Mouse (Mus musculus) lung, adult 2 months (tissue): ENCODE measurements at regions not wholly inside any gene's neighbourhood (a gene's known extent, or its start where the extent isn't known, plus 50 kb on each side); places are given as distances from the start of the nearest gene placed in this dataset.

Experiments
- CTCF ChIP-seq: fragments of 200-500 bp; IDR thresholded peaks from 2 replicates; pipeline ENCODE4 v1.5.1; 2011; ENCODE audit warnings: mild to moderate bottlenecking, low read length, control low read depth; ENCODE audit not compliant: insufficient read depth
- POLR2A ChIP-seq: fragments of 200-500 bp; IDR thresholded peaks from 2 replicates; pipeline ENCODE4 v1.6.1; 2011; ENCODE audit warnings: low read depth, mild to moderate bottlenecking, control low read depth, low read length, borderline replicate concordance; ENCODE audit errors: extremely low read depth

- TF ChIP-seq CTCF, result no peak
- no peak for TF ChIP-seq POLR2A
These were observed 87.8 kb upstream of the Mvb12b start for GRCm38 (mm10) chr2:33975423-33976127.
